Mouse (Mus musculus) testis, postnatal 10 days (tissue): ENCODE results near the gene Magi3.

Experiments used
- DNase-seq: peaks from one replicate; pipeline ENCODE4 v3.0.0; 2021; ENCODE audit warnings: low spot score

The Magi3 gene

DNA sequence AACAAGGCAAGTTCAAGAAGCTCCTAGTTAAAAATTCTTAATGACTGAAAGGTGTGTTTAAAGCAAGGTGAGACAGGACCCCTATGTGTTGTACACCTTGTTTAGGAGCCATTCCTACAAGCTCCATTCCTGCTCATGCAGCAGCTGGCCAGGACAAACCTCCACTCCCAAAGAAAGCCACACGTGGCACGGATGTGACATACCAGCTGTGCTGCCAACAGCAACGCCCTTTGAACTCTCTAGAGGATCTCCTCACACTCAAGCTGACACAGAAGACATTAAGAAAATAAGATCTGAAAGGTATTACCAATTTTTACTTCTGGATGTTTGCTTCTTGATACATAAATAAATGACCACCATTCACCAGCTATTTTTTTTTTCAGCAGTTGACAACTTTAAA lies 193.2 kb downstream of the Magi3 start:
- no peak for DNase-seq

DNA sequence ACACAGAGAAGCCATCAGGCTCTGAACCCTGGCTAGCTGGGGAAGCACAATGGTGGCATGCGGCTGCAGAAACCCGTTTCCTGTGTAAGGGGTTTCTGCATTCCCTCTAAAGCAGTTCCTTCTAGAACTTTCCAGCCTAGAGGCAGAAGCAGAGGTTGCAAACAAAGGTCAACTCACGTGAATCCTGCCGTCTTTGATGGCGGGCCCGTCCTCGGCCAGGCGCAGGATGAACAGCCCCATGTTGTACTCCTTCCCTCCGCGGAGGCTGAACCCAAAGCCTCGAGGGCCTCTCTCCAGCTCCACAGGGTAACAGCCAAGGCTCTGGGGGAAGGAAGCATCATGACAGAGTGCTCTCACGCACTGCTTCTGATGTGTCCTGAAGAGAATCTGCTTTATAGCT lies 200.1 kb downstream of the Magi3 start:
- DNase-seq: no peak

DNA sequence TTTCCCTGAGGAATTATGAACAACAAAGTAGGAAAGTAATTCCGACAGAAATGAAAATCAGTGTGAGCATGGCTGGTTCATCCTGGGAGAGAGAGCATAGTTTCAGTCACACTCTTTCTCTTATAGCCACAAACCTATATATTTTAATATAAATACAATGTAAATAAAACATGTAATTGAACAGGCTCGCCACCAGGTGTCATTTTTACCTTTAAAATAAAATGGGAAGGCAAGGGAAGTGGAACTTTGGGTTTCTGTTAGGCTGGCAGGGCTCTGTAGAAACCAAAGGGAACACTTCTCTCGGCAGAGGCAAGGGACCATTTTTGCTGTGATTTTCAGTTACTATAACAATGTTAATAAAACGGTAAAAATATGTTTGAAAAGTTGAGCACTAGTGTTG lies 200.7 kb downstream of the Magi3 start:
- no peak for DNase-seq

DNA sequence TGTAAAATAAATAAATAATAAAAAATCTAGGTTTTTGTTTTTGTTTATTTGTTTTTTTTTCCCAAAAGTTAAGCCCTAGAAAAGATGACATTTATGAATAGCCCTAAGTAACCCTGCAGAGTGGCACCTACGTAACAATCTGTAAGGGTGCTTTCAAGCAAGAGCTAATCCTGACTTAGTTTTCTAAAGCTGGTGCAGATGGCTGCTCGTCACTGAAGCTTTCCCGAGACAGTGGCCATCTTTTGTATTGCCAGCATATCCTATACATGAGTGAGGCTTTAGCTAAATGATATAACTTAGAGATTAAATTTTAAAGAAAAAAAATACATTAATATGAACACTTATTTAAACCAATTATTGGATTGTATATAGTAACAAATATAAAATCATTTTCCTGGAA lies 202.2 kb downstream of the Magi3 start:
- DNase-seq: no peak

DNA sequence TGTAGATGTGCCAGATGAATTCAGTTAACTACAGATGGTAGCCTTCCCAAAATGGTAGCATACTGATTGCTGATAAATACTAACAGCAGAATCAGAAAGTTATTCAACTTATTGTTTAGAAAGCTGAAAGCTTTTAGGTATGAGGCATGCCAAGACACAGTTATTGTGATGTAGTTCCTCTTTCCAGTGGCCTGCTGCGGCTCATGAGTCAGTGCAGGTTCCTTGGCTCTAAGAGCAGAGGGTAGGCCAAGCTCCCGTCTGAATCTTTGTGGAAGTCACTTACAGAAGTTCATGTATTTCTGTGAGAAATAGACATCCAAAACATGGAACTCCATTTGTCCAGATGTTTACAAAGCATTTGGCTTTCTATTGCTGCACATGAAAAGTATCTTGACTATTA lies 208.2 kb downstream of the Magi3 start:
- DNase-seq: no peak

DNA sequence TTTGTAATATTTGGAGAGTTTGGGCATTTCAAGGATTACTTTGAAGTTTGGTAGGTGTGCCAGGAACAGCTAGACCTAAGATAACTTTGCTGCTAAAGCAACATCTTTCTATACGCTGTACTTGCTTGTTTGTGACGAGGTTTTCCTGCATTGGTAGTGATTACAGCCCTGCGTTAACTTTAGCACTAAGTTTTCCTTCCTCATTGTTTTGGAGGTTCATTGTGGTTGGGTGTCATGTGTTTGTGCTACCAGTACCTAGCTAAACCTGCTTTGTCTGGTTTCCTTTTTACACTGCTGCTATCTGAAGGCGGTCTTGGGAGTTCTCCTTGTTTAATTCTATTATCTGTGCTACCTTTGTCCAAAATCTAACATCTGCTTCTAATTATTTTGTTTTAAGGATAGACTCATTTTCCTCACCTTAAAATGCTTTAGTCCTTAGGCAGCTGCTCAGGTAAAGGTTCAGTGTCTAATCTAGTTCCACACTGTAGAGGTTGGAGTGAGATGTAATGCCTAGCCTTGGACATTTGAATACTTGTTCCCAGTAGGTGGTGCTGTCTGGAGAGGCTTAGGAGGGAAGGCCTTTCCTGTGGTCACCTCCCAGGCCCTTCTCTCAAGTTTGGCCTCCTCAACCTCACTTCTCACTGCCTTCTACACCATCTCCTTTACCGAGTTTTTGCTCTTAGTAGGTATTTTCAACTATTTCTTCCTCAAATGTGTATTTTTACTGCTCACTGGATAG lies 210.1 kb downstream of the Magi3 start:
- no peak for DNase-seq

DNA sequence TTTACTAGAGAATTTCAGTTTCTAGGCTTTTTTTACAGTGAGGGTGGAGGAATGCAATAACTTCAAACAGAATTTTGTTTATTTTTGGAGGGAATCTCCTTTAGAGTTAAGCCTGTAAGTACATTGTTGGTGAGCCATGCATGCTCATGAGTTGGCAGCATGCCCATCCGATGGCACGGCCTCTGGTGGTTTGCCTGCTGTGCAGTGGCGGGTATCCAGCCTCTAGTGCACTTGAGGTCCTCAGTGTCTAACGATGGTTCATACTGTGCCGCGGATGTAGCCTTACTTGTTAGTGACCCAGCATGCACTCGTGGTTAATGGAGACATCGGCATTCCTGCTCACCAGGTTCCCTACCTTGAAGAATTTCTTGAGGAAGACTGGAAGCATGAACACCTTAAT lies 212.7 kb downstream of the Magi3 start:
- DNase-seq: peak; percentile 51

DNA sequence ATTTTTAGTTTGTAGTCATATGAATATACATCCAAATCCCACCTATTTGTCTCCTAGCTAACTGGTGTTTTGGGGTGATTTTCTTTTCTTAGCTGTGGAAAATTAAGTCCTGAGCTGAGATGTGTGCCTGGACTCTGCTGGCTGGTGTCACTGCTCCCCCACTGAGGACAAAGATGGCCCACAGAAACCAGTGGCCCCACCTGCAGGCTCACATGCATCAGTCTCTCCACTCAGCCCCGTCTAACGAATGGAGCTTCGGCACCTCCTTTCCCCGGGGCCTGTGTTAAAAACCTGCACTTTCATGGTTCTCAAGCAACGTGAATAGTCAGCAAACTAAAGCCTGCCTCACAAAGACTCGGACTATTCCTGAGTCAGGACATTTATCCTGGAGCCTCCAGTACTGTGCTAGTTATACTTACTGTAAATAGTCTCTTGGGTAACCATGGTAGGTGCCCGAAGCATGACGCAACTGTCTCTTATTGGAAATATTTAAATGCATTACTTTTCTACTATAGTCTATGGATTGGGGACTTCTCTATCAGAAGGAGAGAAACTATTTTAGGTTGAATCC lies 213.2 kb downstream of the Magi3 start:
- DNase-seq: peak; percentile 35

DNA sequence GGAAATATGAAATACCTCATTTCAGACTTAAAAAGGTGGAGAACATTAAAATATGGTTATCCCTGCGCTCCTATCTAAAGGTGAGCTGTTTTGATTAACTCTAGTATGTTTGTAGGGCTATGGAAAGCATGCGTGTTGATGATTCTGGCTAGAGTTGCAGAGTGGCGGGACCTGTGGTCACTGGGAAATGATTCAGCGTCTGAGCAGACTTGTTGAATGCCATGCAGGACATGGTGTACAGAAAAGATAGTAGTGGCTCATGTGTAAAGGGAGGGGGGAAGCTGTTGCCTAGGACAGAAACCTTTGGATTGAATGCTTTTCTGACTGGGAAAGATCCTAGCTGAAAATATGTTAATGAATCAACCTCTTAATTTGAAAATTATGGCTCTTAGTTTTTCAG lies 221.4 kb downstream of the Magi3 start:
- no peak for DNase-seq

DNA sequence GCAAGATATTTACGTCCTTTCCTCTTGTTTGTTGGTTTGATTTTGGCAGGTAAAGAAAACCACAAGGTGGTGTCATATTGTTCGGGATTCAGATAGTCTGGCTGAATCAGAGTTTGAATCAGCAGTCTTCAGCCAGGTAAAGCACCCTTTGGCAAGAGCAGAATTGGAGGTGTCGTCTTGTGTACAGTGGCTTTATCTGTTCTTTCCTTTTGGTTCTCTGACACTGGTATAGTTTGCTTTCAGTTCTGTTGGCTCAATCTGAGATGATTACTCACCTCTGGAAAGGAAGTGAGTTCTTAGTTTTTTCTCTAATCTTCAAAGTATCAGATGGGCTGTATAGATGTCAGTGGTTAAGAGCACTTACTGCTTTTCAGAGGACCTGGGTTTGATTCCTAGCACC lies 228.9 kb downstream of the Magi3 start:
- DNase-seq: no peak

DNA sequence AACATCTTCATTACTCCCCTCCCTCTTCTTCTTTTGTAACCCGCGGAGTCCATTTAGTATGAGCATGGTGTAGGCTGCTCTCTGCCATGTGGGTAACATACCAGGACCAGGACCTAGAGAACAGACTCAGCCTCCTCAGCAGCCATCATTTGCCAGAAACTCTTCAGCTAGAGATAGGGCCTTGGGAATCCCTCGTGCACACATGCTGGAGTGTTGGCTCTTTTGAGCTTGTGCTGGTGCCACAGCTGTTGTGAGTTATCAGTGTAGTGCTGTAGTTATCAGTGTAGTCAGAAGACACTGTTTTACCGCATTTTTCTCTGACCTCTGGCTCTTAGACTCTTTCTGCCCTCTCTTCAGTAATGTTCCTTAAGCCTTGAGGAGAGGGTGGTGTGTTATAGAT lies 230.8 kb downstream of the Magi3 start:
- DNase-seq: no peak

DNA sequence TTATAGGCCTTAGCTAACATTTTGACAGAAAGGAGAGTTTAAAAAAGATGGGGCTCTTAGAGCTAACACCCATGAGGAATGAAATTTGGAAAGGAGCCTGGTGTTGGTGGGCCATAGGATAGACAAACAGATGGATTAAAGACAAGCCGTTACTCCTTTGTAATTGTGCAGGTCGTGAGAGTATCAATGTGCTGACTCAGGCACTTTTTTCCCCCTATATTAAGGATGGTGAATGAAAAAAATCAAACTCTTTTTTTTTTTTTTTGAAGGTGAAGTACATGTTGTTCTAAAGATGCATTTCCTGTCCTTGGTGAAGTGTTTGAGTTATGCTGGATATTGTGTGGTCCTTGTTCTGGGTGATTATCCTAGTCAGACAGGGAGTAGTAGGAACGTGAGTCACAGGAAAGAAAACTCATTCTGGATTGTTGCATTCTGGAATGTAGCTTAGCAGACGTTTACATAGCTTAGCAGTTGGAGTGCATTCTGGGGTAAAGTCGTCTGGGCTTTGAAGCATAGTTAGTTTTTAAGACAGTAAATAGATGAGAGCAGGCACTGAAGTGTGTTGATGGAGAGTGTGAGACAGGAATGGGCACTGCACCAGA lies 232.2 kb downstream of the Magi3 start:
- DNase-seq: no peak

DNA sequence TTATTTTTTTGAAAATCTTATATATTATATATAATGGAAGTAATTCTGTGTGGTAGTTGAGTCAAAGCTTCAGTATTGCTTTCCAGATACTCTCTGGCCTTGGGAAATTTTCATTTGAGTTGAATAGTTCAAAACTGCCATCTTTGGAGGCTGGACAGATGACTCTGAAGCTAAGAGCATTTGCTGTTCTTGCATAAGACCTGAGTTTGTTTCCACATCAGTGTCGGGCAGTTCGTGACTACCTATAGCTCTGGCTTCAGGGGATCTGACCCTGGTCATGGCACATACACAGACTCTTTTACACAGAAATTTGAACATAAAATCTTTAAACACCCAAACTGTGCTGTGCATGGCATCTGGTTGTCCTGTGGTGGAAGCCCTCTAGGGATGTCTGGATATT lies 235.0 kb downstream of the Magi3 start:
- DNase-seq: no peak

DNA sequence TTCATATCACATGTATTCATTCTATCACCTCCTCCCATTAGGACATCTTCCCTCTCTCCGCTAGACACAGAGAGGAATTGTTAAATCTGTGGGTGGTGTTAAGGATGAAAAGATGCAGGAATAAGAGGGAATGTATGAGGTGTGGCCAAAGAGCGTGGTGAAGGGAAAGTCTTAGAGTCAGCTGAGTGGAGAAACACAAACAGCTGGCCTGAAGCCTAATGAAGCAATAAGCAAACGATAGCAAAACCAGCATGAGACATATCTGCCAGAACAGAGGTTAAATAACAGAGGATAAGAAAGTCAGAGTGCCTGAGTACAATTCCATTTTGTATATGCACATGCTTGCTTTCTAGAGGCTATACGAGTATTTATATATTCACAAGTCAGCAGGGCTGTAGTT lies 235.6 kb downstream of the Magi3 start:
- DNase-seq: no peak

DNA sequence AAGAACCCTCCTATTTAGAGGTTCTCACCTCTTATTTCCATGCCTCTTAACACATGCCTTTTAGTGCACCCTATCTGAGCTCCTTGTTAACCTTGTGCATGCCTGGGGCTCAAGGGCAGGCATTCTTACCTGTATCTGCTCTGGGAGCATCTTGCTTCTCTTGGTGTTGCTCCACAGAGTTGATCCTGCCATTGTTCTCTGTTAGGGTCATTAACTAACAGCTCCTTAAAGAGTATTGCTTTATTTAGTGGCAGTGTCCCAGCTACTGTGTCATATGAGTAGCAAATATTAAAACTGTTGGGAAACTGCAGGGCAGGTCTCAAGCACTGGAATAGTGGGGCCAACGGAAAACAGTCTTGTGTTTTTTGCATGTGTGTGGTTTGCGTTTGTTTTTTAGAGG lies 249.0 kb downstream of the Magi3 start:
- no peak for DNase-seq

DNA sequence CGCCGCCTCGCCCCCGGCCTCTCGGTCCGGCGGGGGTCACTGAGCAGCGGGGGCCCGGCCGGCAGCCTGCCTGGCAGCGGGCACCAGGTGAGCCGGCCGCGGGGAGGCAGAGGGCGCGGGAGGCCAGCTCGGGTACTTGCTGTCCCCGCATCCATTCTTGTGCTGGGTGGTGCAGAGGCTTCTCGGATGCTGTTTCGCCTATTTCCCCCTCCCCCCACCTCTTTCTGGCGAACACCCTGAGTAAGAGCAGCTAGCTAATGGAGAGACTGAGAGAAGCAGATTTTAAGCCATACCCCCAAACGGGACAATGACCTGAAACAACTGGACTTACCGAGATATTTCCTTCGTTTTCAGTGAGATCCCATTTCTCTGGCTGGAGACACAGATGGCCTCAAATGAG lies 251.5 kb downstream of the Magi3 start:
- DNase-seq: no peak

DNA sequence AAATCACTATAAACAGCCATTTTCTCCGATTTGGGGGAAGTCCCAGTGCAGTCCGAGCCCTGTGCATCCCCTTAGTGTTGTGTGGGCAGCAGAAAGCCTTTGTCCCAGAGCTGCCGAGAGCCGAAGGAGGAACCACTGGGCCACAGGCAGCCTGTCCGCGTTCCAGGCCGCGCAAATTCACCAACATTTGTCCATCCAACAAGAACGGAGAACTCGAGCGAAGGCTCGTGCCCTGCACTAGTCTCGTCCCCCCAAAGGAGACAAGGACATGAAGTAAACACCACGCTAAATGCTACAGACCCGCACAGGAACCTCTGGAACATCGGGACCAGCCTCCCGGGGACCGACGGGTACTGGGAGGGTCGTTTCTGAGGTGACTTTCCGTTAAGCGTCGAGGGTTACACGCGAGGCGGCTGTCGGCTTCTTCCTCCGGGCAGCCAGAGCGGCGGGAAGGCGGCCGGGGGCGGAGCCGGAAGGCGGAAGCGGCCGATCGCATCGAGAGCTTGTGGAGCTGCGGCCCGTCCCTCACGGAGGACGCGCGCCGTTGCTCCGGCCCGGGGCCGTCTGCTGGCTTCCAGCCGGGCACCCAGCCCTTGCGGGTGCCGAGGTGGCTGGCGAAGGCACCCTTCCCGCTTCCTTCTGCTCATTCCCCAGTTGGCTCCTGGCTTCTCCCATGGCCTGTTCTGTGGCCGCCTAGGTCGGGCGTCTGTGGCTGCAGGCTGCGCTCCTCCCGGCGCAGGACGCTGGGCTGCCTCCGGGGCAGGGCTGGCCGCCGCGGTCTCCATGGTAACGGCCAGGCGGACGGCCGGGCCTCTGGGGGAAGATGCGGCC lies 252.1 kb downstream of the Magi3 start, which contains the start of gene Phtf1:
Gene Phtf1, plus strand, starts transcription at position 250 of the 831 bp plus-strand sequence.
- peak; percentile 87 for DNase-seq

DNA sequence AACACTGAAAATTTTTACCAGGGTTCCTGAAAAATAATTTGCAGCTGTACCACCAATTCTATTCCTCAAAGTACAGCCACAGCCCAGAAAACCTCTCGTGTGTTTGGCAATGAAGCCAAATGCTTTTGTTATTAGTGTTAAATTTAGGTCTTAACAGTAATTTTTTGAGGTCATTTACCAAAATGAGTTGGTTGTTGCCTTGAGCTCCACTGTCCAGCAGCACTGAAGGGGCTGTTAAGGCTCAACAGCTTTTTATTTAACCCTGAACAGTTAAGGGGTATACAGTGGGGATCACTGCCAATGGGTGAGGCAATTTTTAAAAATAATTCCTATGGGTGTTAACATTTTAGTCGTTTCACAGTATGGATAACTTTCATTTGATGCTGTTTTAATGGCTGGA lies 252.9 kb downstream of the Magi3 start:
- no peak for DNase-seq
